Mouse (Mus musculus) liver, embryonic 14.5 days (tissue): ENCODE results near the gene Srms.

Experiments used
- CTCF ChIP-seq: IDR thresholded peaks from 2 replicates; pipeline ENCODE4 v1.5.1; 2016; ENCODE audit warnings: antibody characterized with exemption, low read depth, control low read depth
- EP300 ChIP-seq: IDR thresholded peaks from 2 replicates; pipeline ENCODE4 v1.6.1; 2016; ENCODE audit warnings: antibody characterized with exemption, low read depth

DNA sequence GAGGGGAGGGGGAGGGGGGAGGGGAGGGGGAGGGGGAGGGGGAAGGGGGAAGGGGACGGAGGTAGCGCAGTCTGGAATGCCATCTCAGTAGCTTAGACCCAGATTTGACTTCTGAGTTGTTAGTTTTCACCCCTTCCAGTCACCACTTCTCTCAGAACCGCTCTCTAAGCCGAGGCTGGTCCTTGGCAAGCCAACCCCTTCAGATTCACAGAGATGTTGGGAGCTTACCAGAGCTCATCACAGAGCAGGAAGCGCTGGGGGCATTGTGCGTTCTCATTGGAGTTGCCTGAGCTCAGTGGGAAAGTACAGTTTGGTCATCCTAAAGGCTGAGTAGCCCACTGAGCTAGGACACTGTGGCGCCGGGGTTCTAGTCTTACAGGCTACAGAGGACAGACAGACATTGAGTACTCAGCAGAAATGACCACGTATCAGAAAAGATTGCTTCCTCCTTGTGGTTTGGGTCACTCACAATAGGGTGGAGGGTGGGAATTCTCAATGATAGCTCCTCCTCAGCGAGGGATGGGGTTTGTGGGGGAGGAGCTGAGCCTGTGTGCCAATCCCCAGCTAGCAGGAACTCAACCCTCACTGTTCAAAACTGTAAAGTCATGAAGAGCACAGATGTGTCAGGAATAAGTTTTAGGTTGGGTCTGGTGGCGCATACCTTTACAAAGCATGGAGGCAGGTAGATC is 30.9 kb upstream of the Srms start:
- TF ChIP-seq EP300 (no peak), CTCF (no peak)
